Mouse (Mus musculus) C2C12 (cell line): ENCODE data around the gene Dmd.

Experiments used
- CEBPB ChIP-seq: IDR thresholded peaks from one replicate; pipeline ENCODE4 v1.6.1; 2011; ENCODE audit warnings: low read depth, mild to moderate bottlenecking, control low read depth, moderate library complexity
- CTCF ChIP-seq: IDR thresholded peaks from one replicate; pipeline ENCODE4 v1.5.1; 2011; ENCODE audit not compliant: control insufficient read depth, insufficient read depth, insufficient read length
- FOSL1 ChIP-seq: IDR thresholded peaks from one replicate; pipeline ENCODE4 v1.8.0; 2011; ENCODE audit warnings: mild to moderate bottlenecking, low read length; ENCODE audit not compliant: poor library complexity, insufficient read depth, severe bottlenecking
- USF1 ChIP-seq: IDR thresholded peaks from one replicate; pipeline ENCODE4 v1.6.1; 2011; ENCODE audit warnings: low read depth, mild to moderate bottlenecking, control low read depth, moderate library complexity

- TF ChIP-seq USF1, result no peak
- TF ChIP-seq CTCF, result no peak
- no peak for TF ChIP-seq CEBPB
- TF ChIP-seq FOSL1, result no peak
These were observed 167.7 kb downstream of the Dmd start for GRCm38 (mm10) chrX:83116171-83116876.
